Mouse (Mus musculus): Measurements from ENCODE around the gene Gm29427. TPM values are rescaled to one million over a fixed set of nuclear protein-coding genes. Genes with fewer than 3 reads are reported as not detected.

The Gm29427 gene
- polyA plus RNA-seq, 1 experiment from 2014 or later = not detected

DNA sequence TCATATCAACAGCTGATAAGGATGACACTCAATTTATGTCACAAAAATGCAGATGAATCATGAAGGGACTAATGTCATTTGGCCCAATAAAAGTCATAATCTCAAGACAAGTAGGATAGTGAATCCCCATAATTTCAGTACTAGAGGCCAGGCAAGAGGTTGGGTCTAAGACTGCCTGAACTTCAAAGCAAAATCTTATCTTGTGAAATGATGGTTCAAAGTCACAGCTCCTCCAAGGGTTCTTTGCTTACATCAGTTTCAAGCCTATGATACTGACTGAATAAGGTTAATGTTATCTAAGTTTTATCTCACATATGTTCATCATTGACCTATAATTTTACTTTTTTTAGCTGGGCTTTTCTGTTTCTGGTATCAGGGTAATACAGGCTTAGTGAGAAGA, 74.6 kb downstream of the Gm29427 start:
- H3K9ac ChIP-seq (ENCODE audit: low read depth, low read length) = no peak overlapping the region
- no peak overlapping the region for H3K4me2 ChIP-seq (ENCODE audit: low read length)
- no peaks in the 10 kb centered on the region for H3K36me3 ChIP-seq (ENCODE audit: control insufficient read depth, insufficient read depth, low read length)
- no peak overlapping the region for H3K4me3 ChIP-seq (ENCODE audit: low read length)
- ATAC-seq = no peak
- no peak overlapping the region for H3K27ac ChIP-seq (ENCODE audit: low read depth, low read length)
- no peaks in the 10 kb centered on the region for H3K9me3 ChIP-seq (ENCODE audit: control insufficient read depth, low read length)
- H3K4me1 ChIP-seq (ENCODE audit: control insufficient read depth, insufficient read depth, low read depth, low read length) = no peaks in the 10 kb centered on the region; the same call in 1 of the 2 replicates
- no peaks in the 10 kb centered on the region for H3K27me3 ChIP-seq (replicated peaks; ENCODE audit: control insufficient read depth, insufficient read depth, low read length)

DNA sequence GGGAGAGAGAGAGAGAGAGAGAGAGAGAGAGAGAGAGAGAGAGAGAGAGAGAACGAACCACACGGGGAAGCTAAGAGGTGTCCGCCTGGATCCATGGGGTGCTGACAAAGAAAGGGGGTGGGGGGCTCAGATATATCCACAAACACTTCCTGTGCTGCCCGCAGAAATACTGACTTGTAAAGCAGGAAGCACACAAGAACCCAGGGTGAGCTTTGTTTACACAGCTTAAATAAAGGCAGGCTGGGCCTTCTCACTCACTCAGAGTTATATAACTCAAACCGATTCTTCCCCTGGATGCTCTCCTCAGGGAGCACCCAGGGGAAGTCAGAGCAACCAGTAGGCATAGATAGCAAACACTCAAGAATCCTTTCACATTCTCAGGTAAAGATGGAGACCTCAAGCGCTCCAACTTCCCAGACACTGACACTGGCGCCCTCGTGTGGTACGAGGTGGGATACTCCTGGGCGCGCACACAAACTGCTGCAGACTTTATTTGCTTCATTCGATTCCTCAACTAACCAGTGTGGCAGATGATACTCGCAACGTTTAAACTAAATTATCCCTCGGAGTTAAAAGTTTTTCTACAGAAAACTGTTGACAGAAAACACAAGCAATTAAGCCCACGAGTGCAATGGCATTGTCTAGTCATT, 81.7 kb downstream of the Gm29427 start:
- Histone ChIP-seq H3K36me3 (ENCODE audit: control insufficient read depth, insufficient read depth, low read length) (no peaks in the 10 kb centered on the region), H3K27ac (ENCODE audit: low read depth, low read length) (no peak overlapping the region), H3K27me3 (replicated peaks; ENCODE audit: control insufficient read depth, insufficient read depth, low read length) (no peaks in the 10 kb centered on the region), H3K9me3 (ENCODE audit: control insufficient read depth, low read length) (no peaks in the 10 kb centered on the region), H3K4me3 (ENCODE audit: low read length) (no peak overlapping the region), H3K4me2 (ENCODE audit: low read length) (no peak overlapping the region), H3K4me1 (ENCODE audit: control insufficient read depth, insufficient read depth, low read depth, low read length) (no peaks in the 10 kb centered on the region), H3K9ac (ENCODE audit: low read depth, low read length) (no peak overlapping the region)
- WGBS = 36% methylated on average over 16 of the region's 16 CpGs
- no peak for ATAC-seq

DNA sequence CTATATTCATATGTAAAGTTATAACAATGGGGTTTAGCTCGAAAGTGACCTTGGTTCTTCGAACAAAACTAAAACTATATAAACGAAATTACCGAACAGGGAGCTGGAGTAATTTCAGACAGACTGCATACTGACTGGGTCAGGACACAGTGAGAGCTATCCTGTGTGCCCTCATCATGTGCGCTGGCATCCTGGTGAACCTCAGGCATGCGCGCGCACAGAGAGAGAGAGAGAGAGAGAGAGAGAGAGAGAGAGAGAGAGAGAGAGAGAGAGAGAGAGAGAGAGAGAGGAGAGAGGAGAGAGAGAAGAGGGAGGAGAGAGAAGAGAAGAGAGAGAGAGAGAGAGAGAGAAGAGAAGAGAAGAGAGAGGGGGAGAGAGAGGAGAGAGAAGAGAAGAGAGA, 82.3 kb downstream of the Gm29427 start:
- Histone ChIP-seq H3K9me3 (ENCODE audit: control insufficient read depth, low read length) (no peaks in the 10 kb centered on the region), H3K4me1 (ENCODE audit: control insufficient read depth, insufficient read depth, low read depth, low read length) (no peaks in the 10 kb centered on the region), H3K9ac (ENCODE audit: low read depth, low read length) (no peak overlapping the region), H3K27ac (ENCODE audit: low read depth, low read length) (no peak overlapping the region), H3K27me3 (replicated peaks; ENCODE audit: control insufficient read depth, insufficient read depth, low read length) (no peaks in the 10 kb centered on the region), H3K4me2 (ENCODE audit: low read length) (no peak overlapping the region), H3K36me3 (ENCODE audit: control insufficient read depth, insufficient read depth, low read length) (no peaks in the 10 kb centered on the region), H3K4me3 (ENCODE audit: low read length) (no peak overlapping the region)
- WGBS = 90% methylated on average over 8 of the region's 8 CpGs
- no peak for ATAC-seq

DNA sequence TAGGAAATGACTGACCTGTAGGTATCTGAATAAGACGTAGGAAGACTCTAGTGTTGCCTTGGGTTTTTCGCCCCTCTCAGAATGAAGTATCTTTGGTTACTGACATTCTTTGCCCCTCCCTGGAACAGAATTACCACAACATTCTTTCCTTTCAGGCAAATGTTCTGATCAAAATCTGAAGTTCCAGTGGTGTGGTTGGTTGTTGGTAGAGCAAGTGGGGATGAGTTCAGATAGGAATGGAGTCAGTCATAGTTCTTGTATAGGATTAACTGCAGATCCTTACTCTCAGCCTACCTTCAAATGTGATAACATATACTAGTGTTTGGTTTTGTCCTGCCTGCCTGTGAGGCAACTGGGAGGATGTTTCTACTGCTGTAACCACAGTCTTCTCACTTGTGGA, 86.1 kb downstream of the Gm29427 start, which contains the start of gene Zp3r:
Gene Zp3r, minus strand, starts transcription at position 101 of the 400 bp plus-strand sequence.
- H3K4me1 ChIP-seq (ENCODE audit: control insufficient read depth, insufficient read depth, low read depth, low read length) = no peaks in the 10 kb centered on the region
- H3K4me3 ChIP-seq (ENCODE audit: low read length) = no peak within 1 kb of the TSS
- no peak for ATAC-seq
- no peaks in the 10 kb centered on the region for H3K9me3 ChIP-seq (ENCODE audit: control insufficient read depth, low read length)
- H3K36me3 ChIP-seq (ENCODE audit: control insufficient read depth, insufficient read depth, low read length) = no peaks in the 10 kb centered on the region
- no peak within 1 kb of the TSS for H3K4me2 ChIP-seq (ENCODE audit: low read length)
- WGBS = 100% methylated on average over 2 of the region's 2 CpGs
- no peak within 1 kb of the TSS for H3K27ac ChIP-seq (ENCODE audit: low read depth, low read length)
- no peak within 1 kb of the TSS for H3K9ac ChIP-seq (ENCODE audit: low read depth, low read length)
- H3K27me3 ChIP-seq (replicated peaks; ENCODE audit: control insufficient read depth, insufficient read depth, low read length) = no peaks in the 10 kb centered on the region

Other genes starting within 250 kb of the Gm29427 start
- gene Zp3r, start 86.2 kb downstream of the Gm29427 start, polyA plus RNA-seq (2015; fragmentation: Nextera tagmentation; extraction: Ambion mirVana) = not detected in 2 replicates
- gene C4bp, start 54.2 kb downstream of the Gm29427 start, polyA plus RNA-seq (2015; fragmentation: Nextera tagmentation; extraction: Ambion mirVana) = 0.05 TPM in 1 of 2 replicates, not detected in the other
- gene Yod1, start 1.5 kb upstream of the Gm29427 start, polyA plus RNA-seq (2015; fragmentation: Nextera tagmentation; extraction: Ambion mirVana) = 12.4 and 15.2 TPM in 2 replicates
- 17.6 and 21.0 TPM in 2 replicates for gene Pfkfb2, start 13.5 kb upstream of the Gm29427 start, polyA plus RNA-seq (2015; fragmentation: Nextera tagmentation; extraction: Ambion mirVana)
- gene AA986860, start 16.2 kb upstream of the Gm29427 start, polyA plus RNA-seq (2015; fragmentation: Nextera tagmentation; extraction: Ambion mirVana) = 0.41 and 1.0 TPM in 2 replicates
- not detected in 2 replicates for gene Fcamr, start 85.1 kb upstream of the Gm29427 start, polyA plus RNA-seq (2015; fragmentation: Nextera tagmentation; extraction: Ambion mirVana)
- gene Pigr, start 110.9 kb upstream of the Gm29427 start, polyA plus RNA-seq (2015; fragmentation: Nextera tagmentation; extraction: Ambion mirVana) = not detected in 2 replicates
- 0.95 and 2.4 TPM in 2 replicates for gene Fcmr, start 149.9 kb upstream of the Gm29427 start, polyA plus RNA-seq (2015; fragmentation: Nextera tagmentation; extraction: Ambion mirVana)
- not detected in 2 replicates for gene Il24, start 171.7 kb upstream of the Gm29427 start, polyA plus RNA-seq (2015; fragmentation: Nextera tagmentation; extraction: Ambion mirVana)
- not detected in 2 replicates for gene Il20, start 195.7 kb upstream of the Gm29427 start, polyA plus RNA-seq (2015; fragmentation: Nextera tagmentation; extraction: Ambion mirVana)
- gene Il19, start 224.3 kb upstream of the Gm29427 start, polyA plus RNA-seq (2015; fragmentation: Nextera tagmentation; extraction: Ambion mirVana) = not detected in 2 replicates